Mouse (Mus musculus) hindbrain, embryonic 12.5 days (tissue): ENCODE results near the gene Cntnap5a. TPM values are rescaled to one million over a fixed set of nuclear protein-coding genes. Genes with fewer than 3 reads are reported as not detected.

Experiments used
- ATAC-seq: fragments of 200-750 bp; cut with Nextera tagmentation; 2 replicates; pipeline ENCODE4 v1.8.0; 2017; ENCODE audit warnings: moderate TSS enrichment; ENCODE audit not compliant: low FRiP score
- H3K27ac ChIP-seq: fragments of 300-500 bp; sonication (generic); 2 replicates; pipeline ENCODE4 v1.5.1; 2016; ENCODE audit warnings: mild to moderate bottlenecking
- H3K27me3 ChIP-seq: fragments of 300-500 bp; sonication (generic); 2 replicates; pipeline ENCODE4 v1.6.1; 2016; ENCODE audit warnings: mild to moderate bottlenecking
- H3K36me3 ChIP-seq: fragments of 300-500 bp; sonication (generic); 2 replicates; pipeline ENCODE4 v1.6.1; 2016; ENCODE audit warnings: mild to moderate bottlenecking
- H3K4me1 ChIP-seq: fragments of 300-500 bp; sonication (generic); 2 replicates; pipeline ENCODE4 v1.6.1; 2016
- H3K4me2 ChIP-seq: fragments of 300-500 bp; sonication (generic); replicated peaks from 2 replicates; pipeline ENCODE4 v1.6.1; 2016; ENCODE audit warnings: mild to moderate bottlenecking
- H3K4me3 ChIP-seq: fragments of 300-500 bp; sonication (generic); 2 replicates; pipeline ENCODE4 v1.5.1; 2016; ENCODE audit warnings: mild to moderate bottlenecking
- H3K9ac ChIP-seq: fragments of 300-500 bp; sonication (generic); 2 replicates; pipeline ENCODE4 v1.6.1; 2016; ENCODE audit warnings: mild to moderate bottlenecking, moderate library complexity
- H3K9me3 ChIP-seq: fragments of 300-500 bp; sonication (generic); replicated peaks from 2 replicates; pipeline ENCODE4 v1.6.1; 2016; ENCODE audit warnings: mild to moderate bottlenecking
- WGBS: fragments of 180-500 bp; shearing (Covaris S2); methylation state at CpG from one replicate; pipeline ENCODE4 v1.1.7; 2016; 5-methylcytosine and 5-hydroxymethylcytosine counted together
- polyA plus RNA-seq: library from polyadenylated mRNA; unstranded; fragments of >200 nt; fragmentation: Nextera tagmentation; extraction: Ambion mirVana; gene quantifications from 2 replicates; pipeline ENCODE4 v1.2.1, GENCODE M21; 2016

The Cntnap5a gene
- polyA plus RNA-seq, 1 experiment from 2014 or later, result 0.61 TPM

DNA sequence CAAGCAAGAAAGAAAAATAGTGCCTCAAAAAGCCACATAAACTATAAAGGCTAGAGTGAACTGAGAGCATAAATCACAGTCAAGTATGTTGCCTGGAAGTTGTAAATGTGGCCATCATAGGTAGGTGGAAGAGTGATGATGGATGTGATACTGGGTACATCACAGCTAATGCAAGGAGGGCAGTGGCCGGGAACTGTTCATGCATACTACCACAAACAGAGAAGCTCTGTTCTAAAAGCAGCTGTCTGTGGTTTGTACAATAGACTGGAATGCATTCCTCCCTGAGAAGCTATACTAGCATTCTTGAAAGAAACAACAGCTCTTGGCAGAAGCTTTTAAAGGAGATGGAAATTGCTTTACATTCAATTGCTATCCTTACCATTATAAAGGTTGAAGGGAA, 599.4 kb downstream of the Cntnap5a start:
- Histone ChIP-seq H3K9me3 (no peaks in the 10 kb centered on the region), H3K9ac (no peak overlapping the region), H3K36me3 (no peaks in the 10 kb centered on the region), H3K4me1 (no peaks in the 10 kb centered on the region), H3K4me2 (no peak overlapping the region), H3K27ac (no peak overlapping the region), H3K4me3 (no peak overlapping the region), H3K27me3 (no peaks in the 10 kb centered on the region)
- WGBS, result 20% methylated on average over 1 of the region's 1 CpGs
- no peak for ATAC-seq

DNA sequence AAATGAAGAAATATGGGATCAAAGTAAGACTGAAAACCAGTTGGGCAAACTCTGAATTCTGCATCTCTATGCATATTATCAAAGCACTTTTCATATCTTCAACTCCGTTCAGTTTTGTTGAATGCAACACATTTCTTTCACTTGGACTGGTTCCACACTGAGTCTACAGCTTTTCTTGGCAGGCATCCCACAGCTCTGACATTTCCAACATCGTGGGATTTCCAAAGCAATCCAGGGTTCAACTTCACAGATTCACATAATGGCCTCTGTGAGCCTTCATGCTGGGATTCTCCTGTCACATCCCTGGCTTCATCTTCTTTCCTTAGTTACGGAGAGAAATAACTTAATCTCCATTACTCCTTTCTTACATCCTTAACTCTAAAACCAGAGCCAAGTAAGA, 622.0 kb downstream of the Cntnap5a start:
- Histone ChIP-seq H3K27me3 (no peaks in the 10 kb centered on the region), H3K9me3 (no peaks in the 10 kb centered on the region), H3K4me1 (no peaks in the 10 kb centered on the region), H3K4me3 (no peak overlapping the region), H3K36me3 (no peaks in the 10 kb centered on the region), H3K27ac (no peak overlapping the region), H3K4me2 (no peak overlapping the region), H3K9ac (no peak overlapping the region)
- 65% methylated on average over 3 of the region's 3 CpGs for WGBS
- ATAC-seq, result no peak

GRCm38 (mm10) chr1:116311512-116311911, 627.0 kb downstream of the Cntnap5a start:
- Histone ChIP-seq H3K36me3 (no peaks in the 10 kb centered on the region), H3K4me2 (no peak overlapping the region), H3K9me3 (no peaks in the 10 kb centered on the region), H3K27me3 (no peaks in the 10 kb centered on the region), H3K9ac (no peak overlapping the region), H3K4me3 (no peak overlapping the region), H3K4me1 (no peaks in the 10 kb centered on the region), H3K27ac (no peak overlapping the region)
- 66% methylated on average over 3 of the region's 3 CpGs for WGBS
- ATAC-seq, result no peak

- no peaks in the 10 kb centered on the region for H3K36me3 ChIP-seq
- H3K9ac ChIP-seq, result no peak overlapping the region
- no peak overlapping the region for H3K4me2 ChIP-seq
- H3K27ac ChIP-seq, result no peak overlapping the region
- H3K27me3 ChIP-seq, result no peaks in the 10 kb centered on the region
- ATAC-seq, result no peak
- no peaks in the 10 kb centered on the region for H3K9me3 ChIP-seq
- no peak overlapping the region for H3K4me3 ChIP-seq
- H3K4me1 ChIP-seq, result no peaks in the 10 kb centered on the region
These were observed 628.7 kb downstream of the Cntnap5a start for GRCm38 (mm10) chr1:116313269-116313668.

DNA sequence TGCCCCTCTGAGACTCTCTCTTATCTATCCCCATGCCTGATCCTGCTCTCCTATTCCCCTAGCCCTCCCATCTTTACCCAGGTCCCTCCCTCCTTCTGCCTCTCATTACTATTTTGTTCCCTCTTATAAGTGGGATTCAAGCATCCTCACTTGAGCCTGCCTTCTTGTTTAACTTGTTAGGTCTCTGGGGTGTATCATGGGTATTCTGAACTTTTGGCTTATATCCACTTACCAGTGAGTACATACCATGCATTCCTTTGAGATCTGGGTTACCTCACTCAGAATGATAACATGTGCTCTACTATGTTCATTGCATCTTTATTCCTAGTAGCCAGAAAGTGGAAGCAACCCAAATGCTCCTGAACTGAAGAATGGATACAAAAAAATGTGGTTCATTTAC, 639.9 kb downstream of the Cntnap5a start:
- ATAC-seq, result no peak

DNA sequence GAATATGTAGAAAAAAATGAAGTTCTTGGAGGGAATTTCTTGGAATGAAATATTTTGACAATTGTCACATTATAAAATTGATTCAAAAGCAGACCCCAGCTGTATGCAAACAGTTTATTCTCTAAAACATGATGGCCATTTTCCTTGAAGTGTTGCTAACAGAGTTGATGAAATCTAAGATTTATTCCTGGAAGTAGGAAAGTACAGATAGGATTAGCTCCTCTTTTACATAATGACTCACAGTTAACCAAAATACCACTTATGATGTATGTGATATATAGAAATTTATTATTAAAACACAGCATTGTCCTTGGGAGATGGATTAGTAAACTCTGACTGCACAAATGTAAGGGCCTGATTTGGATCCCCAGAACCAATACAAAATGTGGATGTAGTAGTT, 669.1 kb downstream of the Cntnap5a start:
- Histone ChIP-seq H3K9me3 (no peaks in the 10 kb centered on the region), H3K4me2 (no peak overlapping the region), H3K27me3 (no peaks in the 10 kb centered on the region), H3K36me3 (no peaks in the 10 kb centered on the region), H3K4me3 (no peak overlapping the region), H3K9ac (no peak overlapping the region), H3K27ac (no peak overlapping the region), H3K4me1 (no peaks in the 10 kb centered on the region)
- no peak for ATAC-seq

More for the DNA sequence above, 639.9 kb downstream of the Cntnap5a start:
- Histone ChIP-seq H3K36me3 (no peaks in the 10 kb centered on the region), H3K9ac (no peak overlapping the region), H3K9me3 (no peaks in the 10 kb centered on the region), H3K4me3 (no peak overlapping the region), H3K27ac (no peak overlapping the region), H3K27me3 (no peaks in the 10 kb centered on the region), H3K4me1 (no peaks in the 10 kb centered on the region), H3K4me2 (no peak overlapping the region)

DNA sequence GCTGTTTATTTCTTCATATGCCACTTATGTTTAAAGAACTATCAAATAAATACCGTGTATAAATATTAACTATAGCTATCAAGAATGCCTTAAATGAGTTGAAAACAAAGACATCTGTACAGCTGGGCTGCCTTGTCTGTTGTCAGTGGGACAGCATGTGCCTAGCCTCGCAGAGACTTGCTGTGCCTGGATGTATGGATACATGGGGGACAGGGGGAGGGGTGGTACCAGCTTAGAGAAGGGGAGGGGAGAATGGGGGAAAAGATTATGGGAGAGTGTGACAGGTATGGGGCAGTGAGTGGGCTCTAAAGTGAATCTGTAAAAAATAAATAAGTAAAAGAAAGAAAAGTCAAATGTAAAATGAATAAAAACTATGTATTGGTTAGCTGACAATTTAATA, 681.0 kb downstream of the Cntnap5a start:
- Histone ChIP-seq H3K4me2 (no peak overlapping the region), H3K4me1 (peaks cover 6% of the 10 kb centered on the region; the same call in 1 of the 2 replicates), H3K27me3 (no peaks in the 10 kb centered on the region), H3K9ac (no peak overlapping the region), H3K9me3 (no peaks in the 10 kb centered on the region), H3K27ac (no peak overlapping the region), H3K4me3 (no peak overlapping the region), H3K36me3 (no peaks in the 10 kb centered on the region)
- ATAC-seq, result 0 out of 2 replicates have a peak, but pooled peaks have one; percentile 45
- WGBS, result 37% methylated on average over 2 of the region's 2 CpGs

- 24% methylated on average over 2 of the region's 2 CpGs for WGBS
- peaks cover 6% of the 10 kb centered on the region; the same call in 1 of the 2 replicates for H3K4me1 ChIP-seq
- H3K27ac ChIP-seq, result no peak overlapping the region
- no peak overlapping the region for H3K4me3 ChIP-seq
- H3K27me3 ChIP-seq, result no peaks in the 10 kb centered on the region
- no peak overlapping the region for H3K9ac ChIP-seq
- no peaks in the 10 kb centered on the region for H3K36me3 ChIP-seq
- no peaks in the 10 kb centered on the region for H3K9me3 ChIP-seq
- H3K4me2 ChIP-seq, result no peak overlapping the region
- ATAC-seq, result no peak; the same call in 1 of the 2 replicates
These were observed 681.6 kb downstream of the Cntnap5a start for GRCm38 (mm10) chr1:116366171-116366570.

DNA sequence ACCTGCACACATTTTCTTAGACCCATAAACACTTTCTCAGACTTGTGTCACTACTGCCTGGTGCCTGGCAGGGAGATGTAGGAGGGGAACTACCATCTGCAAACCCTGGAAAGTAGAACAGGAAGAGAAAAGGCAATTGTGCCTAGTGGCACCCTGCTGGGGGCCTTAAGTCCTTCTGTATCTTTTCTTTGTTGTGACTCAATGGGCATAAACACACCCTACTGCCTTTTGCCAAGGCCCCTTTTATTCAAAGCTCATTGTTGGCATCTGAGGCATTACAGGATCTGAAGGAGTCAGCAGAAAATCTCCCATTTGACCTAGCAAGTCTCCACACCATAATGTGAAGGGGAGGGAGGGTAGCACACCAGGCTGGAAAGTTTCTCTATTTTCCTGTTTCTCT, 682.2 kb downstream of the Cntnap5a start:
- H3K36me3 ChIP-seq, result no peaks in the 10 kb centered on the region
- peaks cover 6% of the 10 kb centered on the region; the same call in 1 of the 2 replicates for H3K4me1 ChIP-seq
- no peak overlapping the region for H3K27ac ChIP-seq
- no peaks in the 10 kb centered on the region for H3K9me3 ChIP-seq
- H3K27me3 ChIP-seq, result no peaks in the 10 kb centered on the region
- ATAC-seq, result peak; percentile 72
- no peak overlapping the region for H3K4me3 ChIP-seq
- H3K9ac ChIP-seq, result no peak overlapping the region
- no peak overlapping the region for H3K4me2 ChIP-seq

- Histone ChIP-seq H3K4me1 (peaks cover 6% of the 10 kb centered on the region; the same call in 1 of the 2 replicates), H3K27ac (no peak overlapping the region), H3K9ac (no peak overlapping the region), H3K4me3 (no peak overlapping the region), H3K9me3 (no peaks in the 10 kb centered on the region), H3K4me2 (no peak overlapping the region), H3K27me3 (no peaks in the 10 kb centered on the region), H3K36me3 (no peaks in the 10 kb centered on the region)
- 29% methylated on average over 7 of the region's 7 CpGs for WGBS
- ATAC-seq, result peak; percentile 47
These were observed 683.0 kb downstream of the Cntnap5a start for GRCm38 (mm10) chr1:116367572-116367971.

DNA sequence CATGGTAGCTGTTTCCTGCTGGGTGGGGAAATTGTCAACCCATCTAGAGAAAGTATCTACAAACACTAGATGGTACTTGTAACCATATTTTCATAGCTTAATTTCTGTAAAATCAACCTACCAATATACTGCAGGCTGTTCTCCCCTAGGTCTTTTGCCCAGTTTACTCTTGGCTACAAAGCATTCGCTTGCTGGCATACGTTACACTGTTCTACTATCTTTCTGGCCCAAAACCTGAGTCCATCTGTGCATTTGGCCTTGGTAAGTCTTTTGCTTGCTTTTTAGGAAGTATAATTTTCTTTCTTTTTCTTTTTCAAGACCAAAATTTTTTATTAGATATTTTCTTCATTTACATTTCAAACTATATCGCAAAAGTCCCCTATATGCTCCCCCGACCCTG, 686.3 kb downstream of the Cntnap5a start:
- Histone ChIP-seq H3K4me3 (no peak overlapping the region), H3K36me3 (no peaks in the 10 kb centered on the region), H3K27ac (no peak overlapping the region), H3K4me2 (no peak overlapping the region), H3K9me3 (no peaks in the 10 kb centered on the region), H3K4me1 (peaks cover 6% of the 10 kb centered on the region; the same call in 1 of the 2 replicates), H3K9ac (no peak overlapping the region), H3K27me3 (no peaks in the 10 kb centered on the region)
- no peak for ATAC-seq
- 97% methylated on average over 4 of the region's 4 CpGs for WGBS

- Histone ChIP-seq H3K4me1 (no peaks in the 10 kb centered on the region), H3K27ac (no peak overlapping the region), H3K9ac (no peak overlapping the region), H3K4me2 (no peak overlapping the region), H3K27me3 (no peaks in the 10 kb centered on the region), H3K36me3 (no peaks in the 10 kb centered on the region), H3K9me3 (no peaks in the 10 kb centered on the region), H3K4me3 (no peak overlapping the region)
- WGBS, result 96% methylated on average over 1 of the region's 1 CpGs
- no peak for ATAC-seq
These were observed 689.0 kb downstream of the Cntnap5a start for GRCm38 (mm10) chr1:116373551-116373950.

DNA sequence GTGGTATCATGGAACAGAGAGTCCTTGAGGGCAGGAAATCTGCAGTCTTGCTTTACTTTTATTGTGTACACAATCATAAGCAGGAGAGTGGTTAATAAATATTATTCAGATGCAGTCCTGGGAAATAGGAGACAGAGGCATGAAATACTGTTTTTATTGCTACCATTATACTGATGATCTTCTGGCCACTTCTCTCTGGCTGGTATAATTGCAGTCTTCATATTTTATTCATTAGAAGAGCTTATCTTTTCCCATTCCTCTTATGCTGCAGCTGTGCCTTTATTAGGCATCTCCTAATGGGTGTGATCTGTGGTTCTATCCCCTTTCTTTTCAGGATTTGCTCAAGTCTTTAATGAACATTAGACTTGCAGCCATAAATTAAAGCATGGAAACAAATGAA, 707.8 kb downstream of the Cntnap5a start:
- Histone ChIP-seq H3K27ac (0 out of 2 replicates have a peak overlapping the region, but pooled peaks have one; percentile 44), H3K4me1 (no peaks in the 10 kb centered on the region), H3K9ac (no peak overlapping the region), H3K27me3 (no peaks in the 10 kb centered on the region), H3K9me3 (no peaks in the 10 kb centered on the region), H3K36me3 (no peaks in the 10 kb centered on the region), H3K4me3 (no peak overlapping the region), H3K4me2 (no peak overlapping the region)
- ATAC-seq, result peak; percentile 78
